Comparison of ENCODE assay signal across 13 mouse cellular contexts in genomic region chrX:53214557-53215229, GRCm38 (mm10). TPM values are rescaled to one million over a fixed set of nuclear protein-coding genes. Genes with fewer than 3 reads are reported as not detected.
DNase-seq lines count a peak whose midpoint lies in the region; ATAC-seq and TF ChIP-seq lines count a peak whose summit lies in the region.
"Had no signal": no experiment of that assay in that cellular context is flagged by ENCODE, and none has a peak within 500 bp of the region (broad histone marks: within the 10 kb centered on the region; RNA-seq: fewer than 3 reads in every experiment).

No protein-coding gene starts in this region.

- H3K36me3 ChIP-seq in heart, postnatal 0 days (replicated peaks; ENCODE audit: control insufficient read depth, insufficient read depth, low read length) = no peaks in the 10 kb centered on the region
- no peaks in the 10 kb centered on the region for H3K36me3 ChIP-seq in midbrain, embryonic 15.5 days (replicated peaks)

- intact Hi-C loops in gastrocnemius, postnatal 14 days (cut with DNase I; ENCODE audit: low total_unique reads) = no loop called here

- 0 out of 2 replicates have a peak, but pooled peaks have one; percentile 24 for ATAC-seq in heart, postnatal 0 days (ENCODE audit: insufficient read depth, low read depth)
- ATAC-seq in midbrain, embryonic 15.5 days (replicated peaks) = no peak

- no peaks in the 10 kb centered on the region for H3K9me3 ChIP-seq in heart, postnatal 0 days (replicated peaks; ENCODE audit: control insufficient read depth, low read length)
- H3K9me3 ChIP-seq in midbrain, embryonic 15.5 days = no peaks in the 10 kb centered on the region
- H3K9me3 ChIP-seq: megakaryocyte, embryonic 14.5 days had no signal

- no peak overlapping the region for H3K4me2 ChIP-seq in heart, postnatal 0 days (ENCODE audit: low read depth, low read length)
- no peak overlapping the region for H3K4me2 ChIP-seq in midbrain, embryonic 15.5 days

- H3K27ac ChIP-seq in heart, postnatal 0 days (ENCODE audit: low read depth) = peak overlapping the region; percentile 67
- no peak overlapping the region for H3K27ac ChIP-seq in midbrain, embryonic 15.5 days
- H3K27ac ChIP-seq: heart, adult 2 months had no signal

- no peak overlapping the region for H3K4me3 ChIP-seq in heart, postnatal 0 days (ENCODE audit: low read depth, low read length)
- H3K4me3 ChIP-seq in midbrain, embryonic 15.5 days = no peak overlapping the region
- H3K4me3 ChIP-seq: heart, adult 2 months; megakaryocyte, embryonic 14.5 days had no signal

- no peaks in the 10 kb centered on the region for H3K27me3 ChIP-seq in heart, postnatal 0 days (ENCODE audit: control insufficient read depth, insufficient read depth, low read length)
- H3K27me3 ChIP-seq in midbrain, embryonic 15.5 days (replicated peaks) = no peaks in the 10 kb centered on the region

- TF ChIP-seq CTCF in heart, postnatal 0 days (IDR thresholded peaks at IDR 0.05; ENCODE audit: low read depth) = no peak

- H3K4me1 ChIP-seq in heart, postnatal 0 days (ENCODE audit: control insufficient read depth, insufficient read depth) = peaks cover 7% of the 10 kb centered on the region; the same call in 1 of the 2 replicates
- no peaks in the 10 kb centered on the region; the same call in 1 of the 2 replicates for H3K4me1 ChIP-seq in midbrain, embryonic 15.5 days

- DNase-seq in gastrocnemius, postnatal 14 days = peak; percentile 19
- no peak for DNase-seq in gastrocnemius, postnatal 10 days
- peak; percentile 32 for DNase-seq in kidney, postnatal 14 days
- no peak for DNase-seq in kidney, adult 18-20 months
- DNase-seq in heart, postnatal 0 days (ENCODE audit: low spot score) = no peak
- peak; percentile 67 for DNase-seq in retina, postnatal 1 day
- no peak for DNase-seq in left cerebral cortex, adult 8-10 months (ENCODE audit: low spot score in 2 of 2)
- DNase-seq: adrenal gland, postnatal 10 days; embryo, embryonic 11 days had no signal

- TF ChIP-seq EP300 in heart, postnatal 0 days (IDR thresholded peaks at IDR 0.05; ENCODE audit: low read depth) = no peak

- 42% methylated on average over 7 of the region's 7 CpGs for WGBS in heart, postnatal 0 days
- WGBS in midbrain, embryonic 15.5 days = 65% methylated on average over 7 of the region's 7 CpGs

- no peak overlapping the region for H3K9ac ChIP-seq in heart, postnatal 0 days (replicated peaks; ENCODE audit: low read depth, low read length)
- no peak overlapping the region for H3K9ac ChIP-seq in midbrain, embryonic 15.5 days

RNA-seq across cellular contexts. Expression of gene Plac1, which starts 25.2 kb away (rescaled TPM):
- not detected for total RNA-seq in gastrocnemius, postnatal 14 days (2021)
- under 1 TPM in 1 of 2 experiments, not detected in 1; 0.34 TPM for total RNA-seq in gastrocnemius, postnatal 10 days (2021)
- 2.7 TPM in 1 of 2 replicates, not detected in the other for total RNA-seq in heart, postnatal 0 days (2014; rRNA removed; ENCODE audit: low replicate concordance)
- 1.9 and 2.0 TPM in 2 replicates for polyA plus RNA-seq in heart, postnatal 0 days (2015; fragmentation: Nextera tagmentation; extraction: Ambion mirVana)
- total RNA-seq in left cerebral cortex, adult 8-10 months (2022) = not detected
- polyA plus RNA-seq in midbrain, embryonic 15.5 days (2015; fragmentation: Nextera tagmentation; extraction: Ambion mirVana) = 0.19 and 0.44 TPM in 2 replicates
- total RNA-seq: adrenal gland, postnatal 10 days; heart, adult 2 months; left cerebral cortex, postnatal 10 days had no signal
- polyA plus RNA-seq: heart, adult 2 months had no signal

RNA-seq across cellular contexts. Expression of gene Fam122b, which starts 54.9 kb away (rescaled TPM):
- 1 to 10 TPM; 1.6 to 3.0 TPM for total RNA-seq in gastrocnemius, postnatal 14 days (2021)
- 1 to 10 TPM; 3.2 to 5.8 TPM for total RNA-seq in gastrocnemius, postnatal 10 days (2021)
- 19.1 and 21.7 TPM in 2 replicates for total RNA-seq in heart, postnatal 0 days (2014; rRNA removed; ENCODE audit: low replicate concordance)
- polyA plus RNA-seq in heart, postnatal 0 days (2015; fragmentation: Nextera tagmentation; extraction: Ambion mirVana) = 17.2 and 19.1 TPM in 2 replicates
- total RNA-seq in left cerebral cortex, adult 8-10 months (2022) = 1 to 10 TPM; 4.5 to 7.5 (median 5.5) TPM
- 3.1 and 3.3 TPM in 2 replicates for polyA plus RNA-seq in midbrain, embryonic 15.5 days (2015; fragmentation: Nextera tagmentation; extraction: Ambion mirVana)

RNA-seq across cellular contexts. Expression of gene Fam122c, which starts 58.5 kb away (rescaled TPM):
- total RNA-seq in gastrocnemius, postnatal 14 days (2021) = not detected
- total RNA-seq in gastrocnemius, postnatal 10 days (2021) = not detected
- not detected in 2 replicates for total RNA-seq in heart, postnatal 0 days (2014; rRNA removed; ENCODE audit: low replicate concordance)
- not detected in 2 replicates for polyA plus RNA-seq in heart, postnatal 0 days (2015; fragmentation: Nextera tagmentation; extraction: Ambion mirVana)
- total RNA-seq in left cerebral cortex, adult 8-10 months (2022) = not detected
- not detected in 2 replicates for polyA plus RNA-seq in midbrain, embryonic 15.5 days (2015; fragmentation: Nextera tagmentation; extraction: Ambion mirVana)
- total RNA-seq: adrenal gland, postnatal 10 days; heart, adult 2 months; left cerebral cortex, postnatal 10 days had no signal
- polyA plus RNA-seq: heart, adult 2 months had no signal

Comparison
In these comparisons a context has a peak if more than half of its experiments do, and no peak if none do; other contexts are left out.
1. DNase-seq: peak in gastrocnemius, postnatal 14 days (single experiment), kidney, postnatal 14 days (single experiment) and retina, postnatal 1 day (single experiment); none in gastrocnemius, postnatal 10 days (single experiment), kidney, adult 18-20 months (single experiment), heart, postnatal 0 days (single experiment) and left cerebral cortex, adult 8-10 months (0 of 2).